Mouse (Mus musculus) liver, embryonic 14.5 days (tissue): Measurements from ENCODE around the gene Csf3. TPM values are rescaled to one million over a fixed set of nuclear protein-coding genes. Genes with fewer than 3 reads are reported as not detected.
A peak's percentile ranks its signal among the peaks of the same experiment; 100 is the strongest.

Experiments
- ATAC-seq: fragments of 200-750 bp; cut with Nextera tagmentation; 2 replicates; pipeline ENCODE4 v1.8.0; 2017; ENCODE audit warnings: moderate number of reproducible peaks, mild to moderate bottlenecking, moderate library complexity; ENCODE audit not compliant: insufficient read depth
- DNase-seq, 3 experiments: peaks; one replicate each; pipeline ENCODE4 v3.0.0-alpha.2; 2012 to 2013; ENCODE audit warnings: low read depth in 3 of 3, low spot score in 3 of 3
- H3K27ac ChIP-seq: fragments of 300-500 bp; sonication (generic); 2 replicates; pipeline ENCODE4 v1.5.1; 2014; ENCODE audit warnings: moderate library complexity, mild to moderate bottlenecking, control low read depth, inconsistent platforms
- H3K27me3 ChIP-seq: fragments of 300-500 bp; sonication (generic); 2 replicates; pipeline ENCODE4 v1.6.1; 2014; ENCODE audit warnings: mild to moderate bottlenecking, low read length, moderate library complexity; ENCODE audit not compliant: control insufficient read depth, insufficient read depth
- H3K36me3 ChIP-seq: fragments of 300-500 bp; sonication (generic); replicated peaks from 2 replicates; pipeline ENCODE4 v1.6.1; 2014; ENCODE audit warnings: low read depth; ENCODE audit not compliant: control insufficient read depth, insufficient read depth
- H3K4me1 ChIP-seq, 2 experiments: fragments of 200-500 bp in 1 of 2; fragments of 300-500 bp in 1 of 2; sonication (generic) in 1 of 2; replicated peaks; 2 replicates each; pipeline ENCODE4 v1.6.1; 2012 to 2014; ENCODE audit warnings: antibody characterized with exemption in 1 of 2, inconsistent platforms in 1 of 2, low read length in 1 of 2; ENCODE audit not compliant: control insufficient read depth in 2 of 2, insufficient read depth in 2 of 2
- H3K4me2 ChIP-seq: fragments of 300-500 bp; sonication (generic); 2 replicates; pipeline ENCODE4 v1.6.1; 2014; ENCODE audit warnings: low read depth, mild to moderate bottlenecking, control low read depth, moderate library complexity
- H3K4me3 ChIP-seq, 2 experiments: fragments of 200-500 bp in 1 of 2; fragments of 300-500 bp in 1 of 2; sonication (generic) in 1 of 2; 2 replicates each; pipeline ENCODE4 v1.5.1; 2012 to 2014; ENCODE audit warnings: low read depth in 2 of 2, low read length in 2 of 2, mild to moderate bottlenecking in 2 of 2, control low read depth in 1 of 2, inconsistent platforms in 1 of 2, moderate library complexity in 1 of 2; ENCODE audit not compliant: insufficient read depth in 1 of 2
- H3K9ac ChIP-seq: fragments of 300-500 bp; sonication (generic); replicated peaks from 2 replicates; pipeline ENCODE4 v1.6.1; 2014; ENCODE audit warnings: mild to moderate bottlenecking, control low read depth, moderate library complexity
- H3K9me3 ChIP-seq: fragments of 300-500 bp; sonication (generic); 2 replicates; pipeline ENCODE4 v1.6.1; 2016; ENCODE audit warnings: low read length, mixed read lengths; ENCODE audit not compliant: control insufficient read depth
- CTCF ChIP-seq: IDR thresholded peaks from 2 replicates; pipeline ENCODE4 v1.5.1; 2016; ENCODE audit warnings: antibody characterized with exemption, low read depth, control low read depth
- EP300 ChIP-seq: IDR thresholded peaks from 2 replicates; pipeline ENCODE4 v1.6.1; 2016; ENCODE audit warnings: antibody characterized with exemption, low read depth
- WGBS: fragments of 180-500 bp; shearing (Covaris S2); extraction: QIAGEN DNeasy Blood & Tissue Kit; methylation state at CpG from one replicate; pipeline ENCODE4 v1.1.7; 2014; ENCODE audit not compliant: insufficient replicate concordance; 5-methylcytosine and 5-hydroxymethylcytosine counted together
- polyA plus RNA-seq, 2 experiments: library from polyadenylated mRNA; depleted of rRNA in 1 of 2; stranded (reverse) in 1 of 2; unstranded in 1 of 2; fragments of >200 nt; fragmentation: Nextera tagmentation in 1 of 2; extraction: Ambion mirVana in 1 of 2; gene quantifications; 2 replicates each; pipeline versions ENCODE4 v1.2.1 to v1.2.3; 2012 to 2014

Csf3 gene
- polyA plus RNA-seq, 2 experiments = not detected

DNA sequence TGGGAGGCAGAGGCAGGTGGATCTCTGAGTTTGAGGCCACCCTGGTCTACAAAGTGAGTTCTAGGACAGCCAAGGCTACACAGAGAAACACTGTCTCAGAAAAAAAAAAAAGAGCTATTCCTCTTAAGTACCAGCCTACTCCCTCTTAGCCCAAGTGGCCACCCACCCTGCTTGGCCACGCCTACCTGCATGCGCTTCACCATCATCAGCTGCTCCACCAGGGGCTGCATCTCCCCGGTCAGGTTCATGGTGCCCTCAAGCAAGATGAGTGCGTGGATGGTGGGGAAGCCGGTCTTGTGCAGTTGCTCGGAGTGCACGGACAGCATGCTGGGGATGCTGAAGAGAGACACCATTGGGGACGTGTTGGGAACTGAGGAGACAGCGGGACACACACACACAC lies 14.9 kb downstream of the Csf3 start:
- Histone ChIP-seq H3K4me1 (0 out of 4 replicates have a peak, but pooled peaks cover 0 to 3% of the 10 kb centered on the region in 2 experiments), H3K9me3 (no peaks in the 10 kb centered on the region), H3K4me2 (no peak overlapping the region), H3K27ac (no peak overlapping the region), H3K9ac (no peak overlapping the region), H3K4me3 (no peak overlapping the region), H3K27me3 (no peaks in the 10 kb centered on the region), H3K36me3 (peaks cover 20% of the 10 kb centered on the region)
- WGBS = 84% methylated on average over 9 of the region's 9 CpGs
- no peak for TF ChIP-seq EP300
- TF ChIP-seq CTCF = no peak
- DNase-seq (no peak), ATAC-seq (no peak)

DNA sequence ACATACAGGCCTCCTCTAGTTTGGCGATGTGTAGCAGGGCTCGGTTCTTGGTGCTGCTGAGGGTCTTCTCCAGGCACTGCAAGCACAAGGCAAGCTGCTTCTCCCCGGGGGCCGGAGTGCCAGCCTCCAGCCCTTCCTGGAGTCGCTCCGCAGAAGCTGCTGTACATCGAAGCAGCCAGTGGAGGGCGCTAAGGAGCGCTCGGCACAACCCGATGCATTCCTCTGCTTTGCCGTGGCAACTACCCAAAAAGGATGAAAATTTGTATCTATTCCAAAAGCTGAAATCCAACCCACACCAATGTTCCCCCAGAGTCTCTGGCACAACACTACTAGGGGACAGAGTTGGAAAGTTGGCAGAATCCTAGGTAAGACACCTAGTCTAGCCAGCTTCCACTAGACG lies 16.8 kb downstream of the Csf3 start:
- H3K27me3 ChIP-seq = no peaks in the 10 kb centered on the region
- H3K4me1 ChIP-seq = 0 out of 4 replicates have a peak, but pooled peaks cover 0 to 1% of the 10 kb centered on the region in 2 experiments
- no peak overlapping the region for H3K27ac ChIP-seq
- no peak for ATAC-seq
- peaks cover 14% of the 10 kb centered on the region for H3K36me3 ChIP-seq
- DNase-seq = no peak
- WGBS = 29% methylated on average over 13 of the region's 13 CpGs
- H3K4me3 ChIP-seq = no peak overlapping the region
- no peak overlapping the region for H3K4me2 ChIP-seq
- H3K9me3 ChIP-seq = no peaks in the 10 kb centered on the region
- TF ChIP-seq EP300 (no peak), CTCF (peak; percentile 86)
- no peak overlapping the region for H3K9ac ChIP-seq

- no peak for TF ChIP-seq EP300
- TF ChIP-seq CTCF = no peak
- no peak overlapping the region for H3K4me2 ChIP-seq
- ATAC-seq (no peak), DNase-seq (no peak)
- no peaks in the 10 kb centered on the region for H3K9me3 ChIP-seq
- peaks cover 8% of the 10 kb centered on the region for H3K36me3 ChIP-seq
- WGBS = 68% methylated on average over 2 of the region's 2 CpGs
- H3K4me3 ChIP-seq = no peak overlapping the region
- H3K9ac ChIP-seq = no peak overlapping the region
- no peaks in the 10 kb centered on the region for H3K27me3 ChIP-seq
- H3K4me1 ChIP-seq = 0 out of 4 replicates have a peak, but pooled peaks cover 0 to 1% of the 10 kb centered on the region in 2 experiments
- no peak overlapping the region for H3K27ac ChIP-seq
Measured at GRCm38 (mm10) chr11:98720756-98721155, 19.7 kb downstream of the Csf3 start.

DNA sequence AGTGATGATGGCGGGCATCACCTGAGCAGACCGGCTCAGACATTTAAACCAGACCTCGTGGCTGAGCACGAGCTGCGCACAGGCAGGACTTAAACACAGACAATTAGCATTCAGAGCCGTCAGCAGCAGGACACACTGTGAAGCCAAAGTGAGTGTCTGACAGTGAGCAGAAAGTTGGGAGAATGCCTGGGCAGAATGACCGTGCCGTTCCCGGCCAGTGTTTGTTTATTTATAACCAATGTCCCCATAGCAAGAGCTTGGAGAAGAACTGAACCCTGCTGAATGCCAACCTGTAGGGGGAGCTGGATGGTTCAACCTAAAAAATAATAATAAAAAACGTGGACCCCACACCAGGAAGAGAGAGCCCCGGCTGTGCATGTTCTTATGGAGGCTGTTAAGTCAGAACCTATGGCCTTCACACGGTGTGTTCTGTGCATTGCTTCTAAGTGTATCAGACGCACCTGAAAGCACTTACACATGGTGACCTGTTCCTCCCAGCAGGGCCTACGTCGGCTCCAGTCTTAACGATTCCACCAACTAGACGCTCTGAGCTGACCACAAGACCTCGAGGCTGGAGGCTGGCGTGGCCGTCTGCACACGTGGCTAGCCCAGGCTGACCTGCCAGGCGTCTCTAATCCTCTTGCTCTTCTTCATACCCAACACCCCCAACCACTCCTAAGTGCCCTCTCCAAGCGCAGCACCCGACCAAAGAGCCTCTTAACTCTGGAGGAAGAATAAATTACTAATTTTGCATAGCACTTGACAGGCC lies 20.6 kb downstream of the Csf3 start:
- Histone ChIP-seq H3K27ac (no peak overlapping the region), H3K4me2 (no peak overlapping the region), H3K4me3 (no peak overlapping the region), H3K9me3 (no peaks in the 10 kb centered on the region), H3K9ac (no peak overlapping the region), H3K4me1 (0 out of 4 replicates have a peak, but pooled peaks cover 0 to 4% of the 10 kb centered on the region in 2 experiments), H3K36me3 (peaks cover 6% of the 10 kb centered on the region), H3K27me3 (no peaks in the 10 kb centered on the region)
- 67% methylated on average over 24 of the region's 24 CpGs for whole genome bisulfite sequencing
- DNase-seq = no peak
- no peak for ATAC-seq
- TF ChIP-seq EP300 = no peak
- peak; percentile 19 for TF ChIP-seq CTCF

DNA sequence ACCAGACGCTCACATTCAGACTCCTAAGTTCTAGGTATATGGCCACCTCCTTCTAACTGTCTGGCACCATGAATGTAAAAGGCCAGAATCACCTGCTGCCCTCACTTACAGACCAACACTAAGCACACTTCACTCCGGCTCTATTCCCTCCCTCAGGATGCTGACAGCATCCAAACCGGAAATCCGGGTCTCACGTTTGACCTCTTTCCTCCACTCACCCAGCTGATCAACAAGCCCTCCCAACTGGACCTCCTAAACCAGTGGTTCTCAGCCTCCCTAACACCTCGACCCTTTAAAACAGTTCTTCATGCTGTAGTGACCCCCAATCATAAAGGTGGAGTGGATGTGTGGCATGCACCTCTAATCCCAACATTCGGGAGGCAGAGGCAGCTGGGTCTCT lies 22.0 kb downstream of the Csf3 start:
- WGBS = 66% methylated on average over 7 of the region's 7 CpGs
- Histone ChIP-seq H3K27me3 (no peaks in the 10 kb centered on the region), H3K4me2 (no peak overlapping the region), H3K9me3 (no peaks in the 10 kb centered on the region), H3K9ac (no peak overlapping the region), H3K27ac (no peak overlapping the region), H3K4me3 (no peak overlapping the region), H3K4me1 (0 out of 4 replicates have a peak, but pooled peaks cover 0 to 4% of the 10 kb centered on the region in 2 experiments), H3K36me3 (peaks cover 6% of the 10 kb centered on the region)
- TF ChIP-seq CTCF (no peak), EP300 (no peak)
- ATAC-seq (no peak), DNase-seq (no peak)
